Mouse (Mus musculus): Measurements from ENCODE around the gene Gaa.
A peak's percentile ranks its signal among the peaks of the same experiment; 100 is the strongest.
"Not testable (repeated sequence)": the region's sequence is repeated elsewhere in the genome, so short reads cannot be mapped to it uniquely, and the experiment has no call there.

The Gaa gene

DNA sequence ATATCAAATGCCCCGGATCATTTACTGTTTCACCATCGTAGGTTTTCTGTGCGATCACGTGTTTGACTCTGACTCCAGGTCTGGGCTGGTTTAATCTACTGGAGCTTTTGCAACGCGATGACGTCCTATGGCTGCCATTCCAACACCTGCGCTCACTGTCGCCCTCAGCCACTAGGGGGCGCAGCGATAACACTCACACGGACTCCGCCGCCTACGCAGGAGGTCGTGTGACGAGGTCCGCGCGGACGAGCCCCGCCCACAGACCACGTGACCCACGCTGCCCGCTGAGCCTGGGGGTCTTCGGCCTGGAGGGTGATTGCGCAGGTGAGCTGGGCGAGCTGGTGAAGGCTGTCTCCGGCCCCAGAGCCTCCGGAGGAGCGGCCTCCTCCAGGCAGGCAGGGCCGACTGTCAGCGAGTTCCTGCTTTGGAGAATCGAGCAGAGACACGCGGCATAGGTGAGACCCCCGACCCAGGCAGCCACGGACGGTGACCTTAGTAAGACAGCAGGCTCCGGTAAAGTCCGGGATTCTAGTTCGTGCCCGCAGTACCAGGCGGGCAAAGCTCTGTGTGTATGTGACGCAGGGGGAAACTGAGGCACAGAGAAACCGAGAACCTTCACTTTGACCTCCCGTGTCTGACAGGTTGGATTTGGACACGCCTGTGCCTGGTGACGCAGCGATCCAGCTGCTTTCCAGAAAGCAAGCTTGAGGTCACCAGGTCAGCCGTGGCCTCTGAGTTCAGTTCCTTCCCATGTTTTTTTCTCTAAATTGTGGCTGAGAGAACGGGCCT lies at the start of gene Gaa:
Gene Gaa, plus strand, starts transcription at position 120 of the 789 bp plus-strand sequence.
- peak; percentile 89 to 95 for DNase-seq (ENCODE audit: low spot score in 2 of 2)

DNA sequence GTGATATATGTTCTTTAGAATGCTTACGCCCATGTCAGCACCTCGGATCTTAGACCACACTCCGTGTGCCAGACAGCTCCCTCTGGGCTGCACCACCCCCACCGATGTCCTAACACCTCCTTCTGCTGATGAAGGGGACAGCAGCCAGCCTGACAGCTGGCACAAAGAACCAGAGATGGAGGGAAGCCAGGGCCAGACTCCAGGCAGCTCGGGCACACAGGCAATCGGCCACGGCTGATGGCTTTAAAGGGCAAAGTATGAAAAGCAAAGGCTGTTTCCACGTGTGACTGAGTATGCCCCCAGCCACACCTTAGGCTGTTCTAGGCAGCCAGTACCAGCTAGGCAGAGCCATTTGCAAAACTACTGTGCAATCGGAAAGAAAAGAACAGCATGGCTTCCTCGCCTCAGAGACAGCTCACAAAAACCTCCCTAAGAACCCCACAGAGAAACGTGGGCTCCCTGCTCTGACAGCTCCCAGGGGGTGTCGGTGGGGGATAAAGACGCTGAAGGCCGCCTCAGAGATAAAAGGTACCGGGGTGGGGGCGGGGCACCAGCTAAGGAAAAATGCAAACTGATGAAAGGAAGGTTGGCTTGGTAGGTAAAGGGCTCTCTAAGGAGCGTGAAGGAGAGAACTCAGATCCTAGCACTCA lies 47.7 kb upstream of the Gaa start:
- peak in 1 of 2 experiments; percentile 62 for DNase-seq (ENCODE audit: low spot score in 2 of 2)

DNA sequence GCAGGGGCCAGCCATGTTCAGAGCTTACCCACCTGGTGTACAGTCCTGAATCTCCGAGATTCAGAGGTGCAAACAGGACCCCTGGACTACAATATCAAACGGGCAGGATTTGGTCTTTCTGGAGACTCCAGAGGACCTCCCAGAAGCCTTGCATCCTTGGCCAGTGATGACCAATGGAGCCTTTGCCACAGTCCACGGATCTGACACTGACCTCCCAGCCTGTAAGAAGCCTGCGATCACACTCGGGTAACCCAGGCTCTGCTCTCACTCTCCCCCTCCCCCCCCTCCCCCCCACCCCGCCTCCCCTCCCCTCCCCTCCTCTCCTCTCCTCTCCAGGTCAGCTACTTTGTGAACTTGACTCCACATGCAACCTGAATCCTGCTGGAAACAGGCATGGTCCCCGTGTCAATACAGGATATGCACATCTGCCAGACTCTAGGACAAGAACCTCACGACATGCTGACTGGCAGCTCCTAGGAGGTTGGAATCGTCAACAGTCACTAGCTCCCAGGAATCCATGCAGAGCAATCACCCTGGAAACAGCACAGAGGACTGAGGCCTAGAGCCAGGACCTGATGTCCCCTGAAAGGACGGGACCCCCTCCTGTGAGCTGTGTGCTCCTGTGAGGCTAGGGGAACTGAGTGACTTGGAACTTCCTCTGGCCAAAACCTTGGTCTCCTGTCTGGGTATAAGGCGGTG lies 45.7 kb upstream of the Gaa start:
- no peak for DNase-seq (ENCODE audit: low spot score in 2 of 2)

DNA sequence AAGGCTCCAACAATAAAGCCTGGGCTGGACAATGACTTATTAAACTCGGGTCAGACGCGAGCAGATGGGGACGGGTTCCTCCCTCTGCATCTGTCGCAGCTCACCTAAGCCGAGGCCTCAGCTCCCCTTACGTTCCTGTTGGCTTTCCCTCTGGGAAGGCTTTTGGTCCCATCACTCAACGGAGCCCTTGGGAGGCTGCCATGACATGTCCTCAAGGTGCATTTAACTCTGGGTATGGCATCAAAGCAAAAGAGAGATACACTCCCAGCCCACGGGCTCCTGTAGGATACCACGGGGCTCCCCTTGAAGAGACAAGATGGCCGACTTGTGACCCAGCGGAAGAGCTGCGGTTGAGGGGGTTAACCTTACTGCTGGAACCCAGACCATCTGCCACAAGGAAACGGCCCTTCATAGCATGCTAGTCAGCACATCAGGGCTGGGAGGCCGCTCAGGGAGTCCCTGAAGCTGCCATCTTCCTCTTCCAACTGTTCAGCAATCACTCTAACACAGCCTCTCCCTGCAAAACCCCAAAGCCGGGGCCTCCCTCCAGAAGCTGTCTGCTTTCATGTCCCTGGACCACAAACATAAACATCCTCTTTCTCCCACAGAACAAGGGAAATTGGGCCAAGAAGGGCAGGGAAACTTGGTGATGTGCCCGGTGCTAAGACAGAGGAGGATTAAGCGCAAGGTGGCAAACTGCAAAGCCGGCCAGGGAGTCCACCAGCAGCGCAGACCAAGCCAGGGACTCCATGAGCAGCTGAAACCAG lies 44.4 kb upstream of the Gaa start:
- DNase-seq (ENCODE audit: low spot score in 2 of 2), result peak in 1 of 2 experiments; percentile 44

DNA sequence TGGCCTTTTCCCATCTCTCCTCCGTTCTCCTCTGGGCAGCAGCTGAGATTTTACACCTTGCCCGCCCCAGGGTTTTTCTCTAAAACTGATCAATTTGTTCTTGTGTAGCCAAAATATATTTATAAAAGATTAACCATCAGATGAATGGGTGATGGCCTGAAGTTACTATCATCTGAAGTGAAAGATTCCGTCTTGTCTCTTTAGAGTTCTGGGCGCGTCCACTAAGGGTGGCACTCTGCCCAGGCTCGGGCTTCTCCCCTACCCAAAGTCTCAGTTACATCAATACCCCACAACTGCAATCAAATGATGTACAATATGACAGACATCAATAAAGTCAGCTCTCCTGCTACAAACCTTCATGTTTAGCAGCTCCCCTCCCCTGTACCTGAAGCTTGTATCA lies 42.8 kb upstream of the Gaa start:
- no peak for DNase-seq (ENCODE audit: low spot score in 2 of 2)

DNA sequence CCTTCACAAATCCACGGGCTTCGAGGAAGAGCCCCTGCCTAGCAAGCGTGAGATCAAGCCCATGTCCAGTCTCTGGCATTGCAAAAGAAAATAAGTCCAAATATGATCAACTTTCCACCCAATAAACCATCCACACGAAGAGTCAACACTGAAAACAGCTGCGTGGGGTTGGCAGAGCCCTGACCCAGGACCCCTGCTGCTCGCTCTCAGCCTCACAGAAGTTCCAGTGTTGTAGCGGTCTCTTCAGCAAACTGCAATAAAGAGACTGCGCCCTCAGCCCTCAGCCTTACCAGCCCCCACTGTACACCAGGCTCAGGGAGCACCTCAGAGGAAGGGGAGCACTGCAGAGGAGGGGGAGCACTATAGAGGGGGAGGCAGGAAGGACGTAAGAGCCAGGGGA lies 42.1 kb upstream of the Gaa start:
- DNase-seq (ENCODE audit: low spot score in 2 of 2), result no peak

DNA sequence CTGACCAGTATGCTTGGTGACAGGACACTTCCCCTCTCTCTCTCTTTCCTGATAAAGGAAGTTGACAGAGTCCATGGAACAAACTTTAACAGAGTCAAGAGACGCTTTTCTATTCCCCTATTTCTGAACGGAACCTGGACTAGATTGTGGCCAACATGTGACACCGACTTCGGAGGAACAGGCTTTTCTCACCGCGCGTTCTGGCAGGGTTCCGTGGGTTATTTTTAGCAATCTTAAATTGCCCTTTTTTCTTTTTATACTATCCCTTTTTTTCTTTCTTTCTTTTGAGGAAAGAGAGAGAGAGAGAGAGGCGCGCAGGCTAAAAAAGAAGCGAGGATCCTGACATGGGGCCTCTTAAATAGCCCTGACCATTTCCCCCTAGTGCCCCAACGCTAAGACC lies 40.1 kb upstream of the Gaa start:
- no peak for DNase-seq (ENCODE audit: low spot score in 2 of 2)

DNA sequence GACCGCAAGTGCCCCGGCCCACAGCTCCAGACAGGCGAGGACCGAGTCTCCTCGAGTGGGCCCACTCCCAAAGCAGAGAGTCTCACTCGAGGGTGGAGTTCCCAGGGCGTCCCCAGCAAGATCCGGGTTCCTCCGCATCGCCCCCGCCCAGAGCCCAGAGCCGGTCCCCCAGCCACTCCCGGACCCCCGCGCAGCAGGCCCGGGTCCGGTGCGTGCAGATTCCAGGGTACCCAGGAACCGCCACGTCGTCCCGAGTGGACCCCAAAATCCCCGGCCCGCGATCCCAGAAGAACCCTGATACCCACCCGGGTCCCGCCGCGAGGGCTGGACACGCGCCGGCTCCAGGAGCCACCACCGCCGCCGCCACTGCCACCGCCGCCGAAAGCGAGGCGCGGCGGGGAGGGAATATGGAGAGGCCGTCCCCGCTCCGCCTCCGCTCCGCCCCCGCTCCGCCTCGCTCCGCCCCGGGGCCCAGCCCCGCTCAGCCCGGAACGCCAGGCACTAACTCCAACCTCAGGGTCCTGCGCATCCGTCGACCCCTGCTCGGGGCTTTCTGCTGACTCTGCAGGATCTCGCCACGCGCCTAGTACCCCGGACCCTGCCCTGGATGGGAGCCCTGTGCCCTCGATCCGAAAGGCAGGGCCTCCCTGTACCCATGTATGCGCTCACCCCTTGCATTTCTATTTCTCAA lies 39.5 kb upstream of the Gaa start, which contains the start of the genes Tbc1d16 and Ccdc40:
Gene Tbc1d16, minus strand, starts transcription at position 409 of the 691 bp plus-strand sequence.
Gene Ccdc40, plus strand, starts transcription at position 482 of the 691 bp plus-strand sequence.
- DNase-seq (ENCODE audit: low spot score in 2 of 2), result peak in 1 of 2 experiments; percentile 66

DNA sequence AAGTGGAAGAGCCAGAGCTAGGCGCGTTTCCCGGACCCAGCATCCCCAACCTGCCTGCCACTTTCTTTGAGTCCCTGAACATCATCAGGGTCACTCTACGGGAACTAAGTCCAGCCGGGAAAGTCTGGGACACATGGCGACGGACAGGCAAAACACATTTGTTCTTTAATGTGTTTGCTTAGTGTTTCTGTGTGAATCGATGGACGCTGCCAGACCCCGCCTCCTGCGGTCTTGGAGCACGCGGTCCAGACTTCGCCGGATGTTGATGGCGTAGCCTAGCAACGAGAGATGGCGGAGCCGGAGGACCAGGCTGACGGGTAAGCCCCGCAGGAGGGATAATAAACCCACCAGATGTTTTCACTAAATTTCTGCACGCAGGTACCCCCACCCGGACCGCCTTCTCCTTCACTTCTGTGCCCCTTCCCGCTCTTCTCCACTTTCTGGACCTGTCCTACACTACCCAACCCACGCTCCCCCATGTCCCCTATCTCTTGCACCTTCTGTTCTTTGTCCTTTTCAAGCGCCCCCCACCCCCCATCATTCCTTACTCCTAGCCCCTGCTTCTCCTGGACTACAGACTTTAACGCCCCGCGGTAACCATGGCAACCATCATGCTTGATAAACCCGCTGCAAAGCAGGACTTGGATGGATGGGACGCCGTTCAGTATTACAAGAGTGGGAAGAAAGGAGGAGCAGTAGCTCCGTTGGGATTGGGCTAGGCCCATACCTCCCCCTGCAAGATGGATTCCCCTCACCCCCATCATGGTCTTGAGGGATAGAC lies 38.7 kb upstream of the Gaa start:
- peak in 1 of 2 experiments; percentile 68 for DNase-seq (ENCODE audit: low spot score in 2 of 2)

DNA sequence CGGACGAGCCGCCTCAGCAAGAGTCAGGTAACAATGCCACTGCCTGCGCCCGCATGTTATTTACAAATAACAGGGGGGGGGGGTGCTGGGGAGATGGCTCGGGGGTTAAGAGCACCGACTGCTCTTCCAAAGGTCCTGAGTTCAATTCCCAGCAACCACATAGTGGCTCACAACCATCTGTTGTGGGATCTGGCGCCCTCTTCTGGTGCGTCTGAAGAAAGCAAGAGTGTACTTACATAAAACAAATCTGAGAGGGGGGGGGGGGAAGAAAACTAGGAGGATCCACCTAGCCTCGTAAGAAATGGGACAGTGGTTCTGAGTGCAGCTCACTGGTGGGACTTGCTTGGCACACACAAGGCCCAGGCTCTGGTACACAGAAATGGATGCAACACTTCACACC lies 32.9 kb upstream of the Gaa start:
- no peak for DNase-seq (ENCODE audit: low spot score in 2 of 2)

DNA sequence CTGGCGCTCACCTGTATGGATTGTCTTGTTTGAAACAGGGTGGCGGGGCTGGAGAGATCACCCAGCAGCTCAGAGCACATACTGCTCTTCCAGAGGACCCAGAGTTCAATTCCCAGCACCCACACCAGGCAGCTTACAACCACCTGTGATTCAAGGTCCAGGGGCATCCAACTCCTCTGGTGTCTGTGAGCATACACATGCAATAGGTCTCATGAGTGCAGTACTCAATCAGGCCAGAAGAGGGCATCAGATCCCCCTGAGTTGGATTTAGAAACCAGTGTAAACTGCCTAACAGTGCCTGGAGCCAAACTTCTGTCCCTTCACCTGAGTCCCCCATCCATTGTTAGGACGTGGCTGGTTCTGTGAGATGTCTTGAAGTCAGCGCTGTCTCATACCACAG lies 32.1 kb upstream of the Gaa start:
- no peak for DNase-seq (ENCODE audit: low spot score in 2 of 2)

DNA sequence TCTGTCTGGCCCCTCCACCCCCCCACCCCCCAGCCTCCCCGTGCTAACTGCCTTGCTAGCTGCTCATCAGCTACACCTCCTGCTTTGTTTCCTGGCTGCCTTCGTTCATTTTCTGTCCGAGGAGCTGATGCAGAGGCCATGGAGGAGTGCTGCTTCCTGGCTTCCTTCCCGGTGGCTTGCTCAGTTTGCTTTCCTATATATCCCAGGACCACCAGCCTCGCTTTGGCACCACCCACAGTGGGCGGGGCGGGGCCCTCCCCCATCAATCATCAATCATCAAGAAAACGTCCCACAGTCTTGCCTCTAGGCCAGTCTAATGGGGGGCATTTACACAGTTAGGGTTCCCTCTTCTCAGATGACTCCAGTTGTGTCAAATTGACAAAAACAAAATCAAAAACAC lies 31.3 kb upstream of the Gaa start:
- no peak for DNase-seq (ENCODE audit: low spot score in 2 of 2)

DNA sequence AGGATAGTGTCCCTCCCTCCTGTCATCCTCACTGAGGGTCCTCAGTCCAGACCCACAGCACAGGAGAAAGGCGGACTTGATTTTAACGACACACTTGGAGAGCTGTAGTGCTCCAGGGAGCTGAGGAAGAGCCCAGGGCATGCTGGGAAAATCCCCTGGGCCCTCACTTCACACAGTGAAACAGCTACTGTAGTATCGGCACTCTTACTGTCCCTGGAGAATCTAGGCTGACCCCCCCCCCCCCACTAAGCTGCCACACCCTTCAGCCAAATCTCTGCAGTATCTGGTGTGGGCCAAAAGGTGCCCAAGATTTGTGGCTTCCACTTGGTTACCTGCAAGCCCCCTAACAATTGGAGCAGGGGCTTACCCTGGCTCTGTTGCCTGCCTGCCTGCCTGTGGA lies 30.7 kb upstream of the Gaa start:
- no peak for DNase-seq (ENCODE audit: low spot score in 2 of 2)

DNA sequence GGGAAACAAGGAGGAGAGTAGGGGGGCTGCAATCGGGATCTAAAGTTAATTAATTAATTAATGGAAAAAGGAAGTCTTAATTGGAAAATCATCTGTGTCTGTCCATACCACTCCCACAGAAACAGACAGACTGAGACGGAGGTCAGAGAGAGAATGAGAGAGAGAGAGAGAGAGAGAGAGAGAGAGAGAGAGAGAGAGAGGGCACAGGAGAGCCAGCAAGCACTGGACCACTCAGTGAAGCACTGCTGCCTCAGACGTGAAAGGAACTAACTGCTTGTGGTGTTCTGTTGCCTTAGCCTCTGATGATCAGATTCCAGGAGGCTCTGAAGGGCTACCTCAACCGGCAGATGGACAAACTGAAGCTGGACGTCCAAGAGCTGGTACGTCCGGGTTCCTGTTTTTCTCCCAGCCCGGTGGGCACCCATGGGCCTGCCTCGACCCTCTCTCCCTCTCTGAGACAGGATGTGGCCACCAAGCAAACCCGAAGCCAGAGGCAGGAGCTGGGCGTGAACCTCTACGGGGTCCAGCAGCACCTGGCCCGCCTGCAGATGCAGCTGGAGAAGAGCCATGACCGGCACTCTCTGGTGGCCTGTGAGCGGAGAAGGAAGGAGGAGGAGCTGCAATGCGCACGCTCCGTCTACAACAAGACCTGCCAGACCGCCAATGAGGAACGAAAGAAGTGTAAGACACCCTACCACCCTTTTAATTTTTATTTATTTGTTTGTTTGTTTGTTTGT lies 30.0 kb upstream of the Gaa start:
- DNase-seq (ENCODE audit: low spot score in 2 of 2), result no peak

DNA sequence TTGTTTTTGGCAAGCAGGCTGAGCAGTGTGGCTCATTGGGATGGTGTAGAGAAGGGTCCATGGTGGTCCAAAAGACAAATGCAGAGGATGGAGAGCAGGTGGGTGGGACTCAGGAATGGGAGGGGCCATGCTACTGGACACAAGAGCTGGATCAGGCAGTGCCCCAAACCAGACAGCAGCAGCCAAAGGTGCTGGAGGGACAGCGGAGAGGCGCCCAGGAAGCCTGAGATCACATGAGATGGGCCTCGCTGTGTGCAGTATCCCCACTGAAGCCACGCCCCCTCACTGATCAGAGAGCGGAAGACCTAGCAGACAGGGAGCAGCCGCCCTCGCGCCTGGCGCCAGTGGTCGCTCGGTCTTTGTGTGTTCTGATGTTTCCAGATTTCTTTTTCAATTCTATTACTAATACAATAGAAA lies 29.4 kb upstream of the Gaa start:
- DNase-seq (ENCODE audit: low spot score in 2 of 2), result no peak

DNA sequence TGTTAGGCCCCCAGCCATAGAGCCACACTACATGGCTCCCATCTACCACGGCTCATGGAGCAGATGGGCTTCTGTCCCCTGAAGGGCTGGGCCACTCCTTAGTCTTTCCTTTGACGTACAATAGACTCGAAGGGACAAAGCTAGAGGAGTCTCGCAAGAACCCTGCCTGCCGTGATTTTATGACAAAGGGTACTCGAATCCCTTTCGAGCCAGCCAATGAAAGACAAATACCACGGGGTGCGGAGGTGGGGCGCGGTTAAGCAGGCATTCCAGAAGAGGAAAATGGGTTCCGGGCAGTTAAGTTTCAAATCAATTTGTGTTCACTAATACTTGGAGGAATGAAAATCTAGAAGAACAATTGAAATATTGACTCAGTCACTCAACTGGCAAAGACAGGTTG lies 28.2 kb upstream of the Gaa start:
- no peak for DNase-seq (ENCODE audit: low spot score in 2 of 2)

DNA sequence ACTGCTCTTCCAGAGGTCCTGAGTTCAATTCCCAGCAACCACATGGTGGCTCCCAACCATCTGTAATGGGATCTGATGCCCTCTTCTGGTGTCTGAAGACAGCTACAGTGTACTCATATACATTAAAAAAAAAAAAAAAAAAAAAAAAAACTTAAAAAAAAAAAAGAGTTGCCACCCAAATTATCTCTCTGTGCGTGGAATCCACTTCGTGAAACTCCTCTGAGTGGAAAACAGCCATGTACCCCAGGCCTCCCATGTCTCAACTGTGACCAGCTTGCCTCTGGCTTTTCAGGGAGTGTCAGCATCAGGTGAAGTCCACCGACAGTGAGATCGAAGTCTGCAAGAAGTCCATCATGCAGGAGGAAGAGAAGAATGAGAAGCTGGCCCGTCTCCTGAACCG lies 22.1 kb upstream of the Gaa start:
- not testable (repeated sequence) for DNase-seq (ENCODE audit: low spot score in 2 of 2)

DNA sequence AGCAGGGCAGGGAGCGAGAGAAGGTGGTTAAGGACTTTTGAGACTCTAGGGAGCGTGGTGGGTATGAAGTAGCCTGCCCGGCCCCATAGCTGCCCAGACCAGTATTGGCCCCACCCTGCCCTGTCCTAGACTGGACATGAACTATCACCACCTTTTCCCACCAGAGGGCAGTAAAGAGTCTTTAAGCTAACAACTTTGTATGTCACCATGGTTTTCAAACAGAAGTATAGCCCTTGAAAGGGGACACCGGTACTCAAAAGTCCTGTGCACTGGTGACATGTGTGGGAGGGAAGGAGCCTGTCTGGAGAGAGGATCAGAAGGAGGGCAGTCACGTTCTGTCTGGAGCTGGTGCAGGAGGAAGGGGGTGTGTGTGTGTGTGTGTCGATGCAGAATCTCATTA lies 18.7 kb upstream of the Gaa start:
- DNase-seq (ENCODE audit: low spot score in 2 of 2), result no peak

DNA sequence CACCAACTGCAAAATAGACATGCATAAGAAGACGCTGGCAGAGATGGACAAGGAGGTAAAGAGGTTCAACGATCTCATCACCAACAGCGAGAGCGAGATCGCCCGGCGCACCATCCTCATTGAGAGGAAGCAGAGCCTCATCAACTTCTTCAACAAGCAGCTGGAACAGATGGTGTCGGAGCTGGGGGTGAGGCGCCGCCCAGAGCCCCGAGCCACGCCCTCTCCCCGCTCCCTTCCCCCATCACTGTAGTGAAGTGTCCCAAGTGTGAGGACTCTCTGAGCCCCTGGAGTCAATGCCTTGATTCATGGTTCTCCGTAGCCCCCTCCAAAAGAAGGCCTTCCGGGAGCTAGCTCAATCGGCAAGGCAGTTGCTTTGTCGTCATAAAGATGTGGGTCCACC lies 16.7 kb upstream of the Gaa start:
- no peak for DNase-seq (ENCODE audit: low spot score in 2 of 2)
